Mouse (Mus musculus) thymus, adult 2 months (tissue): ENCODE measurements around the gene Tspan5.

Experiments
- CTCF ChIP-seq: fragments of 200-500 bp; IDR thresholded peaks from 2 replicates; pipeline ENCODE4 v1.5.1; 2012; ENCODE audit warnings: mild to moderate bottlenecking, control low read depth, low read length, moderate library complexity, borderline replicate concordance; ENCODE audit not compliant: control insufficient read depth, poor library complexity, insufficient read depth; ENCODE audit errors: extremely low read depth
- POLR2A ChIP-seq: fragments of 200-500 bp; IDR thresholded peaks from 2 replicates; pipeline ENCODE4 v1.6.1; 2012; ENCODE audit warnings: mild to moderate bottlenecking, low read length, control low read depth, moderate library complexity; ENCODE audit not compliant: control insufficient read depth, poor library complexity, insufficient read depth; ENCODE audit errors: extremely low read depth

DNA sequence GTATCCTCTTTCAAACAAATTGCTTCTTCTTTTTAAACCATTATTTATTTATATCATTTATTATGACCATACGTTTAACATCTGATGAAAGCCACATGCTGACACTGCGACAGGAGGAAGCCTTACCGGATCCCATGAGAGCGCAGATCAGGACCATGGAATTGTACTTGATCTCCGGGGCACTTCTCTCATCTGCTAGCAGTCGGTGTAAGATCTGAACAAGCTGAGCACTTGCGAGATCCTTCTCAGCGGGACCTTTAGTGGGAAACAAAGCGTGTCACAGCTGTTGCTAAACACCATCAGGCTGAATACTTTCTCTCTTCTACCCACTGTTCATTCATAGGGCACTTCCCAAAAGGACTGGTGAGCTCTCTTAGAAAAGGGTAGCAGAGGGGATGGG is 199.6 kb downstream of the Tspan5 start:
- TF ChIP-seq CTCF = no peak
- TF ChIP-seq POLR2A = no peak
